Mouse (Mus musculus) bone marrow macrophage, adult 2 months (primary cell): ENCODE results near the gene Ncf4.

Experiments used
- CTCF ChIP-seq: IDR thresholded peaks from 2 replicates; pipeline ENCODE4 v1.5.1; 2012; ENCODE audit warnings: low read depth, mild to moderate bottlenecking, low read length, moderate library complexity
- POLR2A ChIP-seq: IDR thresholded peaks from 2 replicates; pipeline ENCODE4 v1.6.1; 2012; ENCODE audit warnings: mild to moderate bottlenecking, low read depth, low read length, borderline replicate concordance

DNA sequence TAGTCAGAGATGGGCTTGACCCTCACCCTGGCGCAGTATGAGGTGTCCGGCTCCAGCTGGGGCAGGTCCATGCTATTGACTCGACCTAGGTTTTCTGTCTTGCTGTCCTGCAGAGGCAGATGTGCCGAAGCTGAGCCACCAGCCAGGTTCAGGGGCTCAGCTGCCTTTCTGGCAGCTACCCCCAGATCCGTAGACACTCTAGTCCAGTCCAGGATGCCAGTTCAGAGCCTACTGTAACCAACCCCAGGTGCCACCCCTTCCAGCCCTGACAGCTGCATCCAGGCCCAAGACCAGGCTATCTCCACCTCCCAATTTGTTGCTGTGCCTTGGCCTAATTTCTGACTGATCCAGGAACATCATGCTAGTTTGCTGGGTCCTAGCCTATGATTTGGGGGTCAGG lies 43.3 kb downstream of the Ncf4 start:
- TF ChIP-seq CTCF (no peak), POLR2A (no peak)
